Mouse (Mus musculus) heart, embryonic 14.5 days (tissue): ENCODE data around the gene Exosc5. TPM values are rescaled to one million over a fixed set of nuclear protein-coding genes. Genes with fewer than 3 reads are reported as not detected.

Experiments
- ATAC-seq: fragments of 200-750 bp; cut with Nextera tagmentation; 2 replicates; pipeline ENCODE4 v1.8.0; 2017; ENCODE audit warnings: low read depth, moderate TSS enrichment; ENCODE audit not compliant: insufficient number of reproducible peaks, insufficient read depth, low FRiP score
- H3K27ac ChIP-seq, 2 experiments: fragments of 200-500 bp in 1 of 2; fragments of 300-500 bp in 1 of 2; sonication (generic) in 1 of 2; replicated peaks in 1 of 2; 2 replicates each; pipeline ENCODE4 v1.5.1; 2012 to 2014; ENCODE audit warnings: low read depth in 2 of 2, low read length in 2 of 2, control low read depth in 1 of 2, mild to moderate bottlenecking in 1 of 2, mixed read lengths in 1 of 2; ENCODE audit not compliant: control insufficient read depth in 1 of 2, insufficient read depth in 1 of 2
- H3K27me3 ChIP-seq: fragments of 300-500 bp; sonication (generic); 2 replicates; pipeline ENCODE4 v1.6.1; 2014; ENCODE audit warnings: mild to moderate bottlenecking, low read length, control low read depth; ENCODE audit not compliant: control insufficient read depth, insufficient read depth
- H3K36me3 ChIP-seq: fragments of 300-500 bp; sonication (generic); 2 replicates; pipeline ENCODE4 v1.6.1; 2014; ENCODE audit warnings: mild to moderate bottlenecking, control low read depth, low read length, mixed read lengths; ENCODE audit not compliant: control insufficient read depth, insufficient read depth
- H3K4me1 ChIP-seq, 2 experiments: fragments of 200-500 bp in 1 of 2; fragments of 300-500 bp in 1 of 2; sonication (generic) in 1 of 2; 2 replicates each; pipeline ENCODE4 v1.6.1; 2012 to 2014; ENCODE audit warnings: low read length in 2 of 2, control low read depth in 1 of 2, mixed read lengths in 1 of 2; ENCODE audit not compliant: control insufficient read depth in 2 of 2, insufficient read depth in 2 of 2
- H3K4me2 ChIP-seq: fragments of 300-500 bp; sonication (generic); 2 replicates; pipeline ENCODE4 v1.6.1; 2014; ENCODE audit warnings: mild to moderate bottlenecking, low read length
- H3K4me3 ChIP-seq, 2 experiments: fragments of 200-500 bp in 1 of 2; fragments of 300-500 bp in 1 of 2; sonication (generic) in 1 of 2; 2 replicates each; pipeline ENCODE4 v1.5.1; 2012 to 2014; ENCODE audit warnings: low read length in 2 of 2, mild to moderate bottlenecking in 2 of 2, control low read depth in 1 of 2, low read depth in 1 of 2, moderate library complexity in 1 of 2; ENCODE audit not compliant: control insufficient read depth in 1 of 2, insufficient read depth in 1 of 2
- H3K9ac ChIP-seq: fragments of 300-500 bp; sonication (generic); 2 replicates; pipeline ENCODE4 v1.6.1; 2014; ENCODE audit warnings: mild to moderate bottlenecking, low read length
- H3K9me3 ChIP-seq: fragments of 300-500 bp; sonication (generic); 2 replicates; pipeline ENCODE4 v1.6.1; 2016; ENCODE audit warnings: low read length, control low read depth; ENCODE audit not compliant: control insufficient read depth
- WGBS: fragments of 180-500 bp; shearing (Covaris S2); extraction: QIAGEN DNeasy Blood & Tissue Kit; methylation state at CpG from one replicate; pipeline ENCODE4 v1.1.7; 2014; 5-methylcytosine and 5-hydroxymethylcytosine counted together
- polyA plus RNA-seq: library from polyadenylated mRNA; unstranded; fragments of >200 nt; fragmentation: Nextera tagmentation; extraction: Ambion mirVana; gene quantifications from 2 replicates; pipeline ENCODE4 v1.2.1, GENCODE M21; 2014

Gene Exosc5
- polyA plus RNA-seq, 1 experiment from 2014 or later: 35.8 TPM

DNA sequence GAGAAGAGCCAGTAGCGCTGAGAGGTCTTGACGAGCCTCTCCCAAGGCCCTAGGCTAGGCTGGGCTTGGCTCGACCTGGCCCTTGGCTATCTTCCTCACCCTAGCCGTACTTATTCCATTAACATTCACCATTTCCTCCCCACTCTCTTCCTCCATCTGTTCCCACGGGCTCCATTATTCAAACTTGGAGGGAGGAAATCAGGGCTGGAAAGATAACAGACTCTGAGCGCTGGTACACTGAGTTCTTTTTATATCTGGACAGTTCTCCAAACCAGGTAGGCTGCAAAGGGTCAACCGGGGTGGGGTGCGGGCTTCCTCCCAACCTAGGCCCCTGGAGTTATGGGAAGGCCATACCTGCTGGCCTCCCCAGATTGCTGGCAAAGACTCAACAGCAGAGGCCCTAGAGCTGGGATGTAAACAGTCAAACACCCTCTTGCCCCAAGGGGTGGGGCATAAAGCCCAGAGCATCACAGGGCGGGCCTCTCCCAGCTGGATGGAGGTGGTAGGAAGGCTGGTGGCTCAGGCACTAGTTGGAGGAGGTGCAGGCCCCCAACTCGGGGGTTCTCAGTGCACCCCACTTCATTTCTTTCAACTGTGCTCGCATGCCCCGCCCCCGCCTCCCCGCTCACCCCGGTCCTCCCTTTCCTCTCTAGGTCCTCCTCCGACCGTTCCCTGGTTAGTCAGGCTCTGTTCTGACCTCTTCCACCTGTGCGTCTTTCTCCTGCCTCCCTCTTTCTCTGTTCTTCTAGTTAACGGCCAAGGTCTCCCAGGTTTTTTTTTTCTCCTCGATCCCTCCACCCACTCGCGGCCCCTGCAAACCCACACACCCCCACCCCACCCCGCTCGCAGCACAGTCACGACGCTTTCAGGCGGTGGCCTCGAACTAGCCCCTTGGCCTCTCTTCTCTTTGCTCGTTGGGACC, 32.2 kb upstream of the Exosc5 start, which contains the start of gene B3gnt8:
TSS of gene B3gnt8 (plus strand) at position 146 of the 922 bp plus-strand sequence.
- Histone ChIP-seq H3K4me1 (peaks cover 11 to 37% of the 10 kb centered on the region in 2 experiments; a peak in 3 of 4 replicates), H3K4me2 (peak within 1 kb of the TSS; percentile 67), H3K9ac (peak within 1 kb of the TSS; percentile 68), H3K36me3 (peaks cover 62% of the 10 kb centered on the region), H3K27me3 (no peaks in the 10 kb centered on the region), H3K4me3 (peak within 1 kb of the TSS; percentile 43 to 45), H3K9me3 (no peaks in the 10 kb centered on the region), H3K27ac (peak within 1 kb of the TSS; percentile 48 to 79; a peak in 3 of 4 replicates)
- ATAC-seq: peak; percentile 35
- WGBS: 11% methylated on average over 29 of the region's 29 CpGs

DNA sequence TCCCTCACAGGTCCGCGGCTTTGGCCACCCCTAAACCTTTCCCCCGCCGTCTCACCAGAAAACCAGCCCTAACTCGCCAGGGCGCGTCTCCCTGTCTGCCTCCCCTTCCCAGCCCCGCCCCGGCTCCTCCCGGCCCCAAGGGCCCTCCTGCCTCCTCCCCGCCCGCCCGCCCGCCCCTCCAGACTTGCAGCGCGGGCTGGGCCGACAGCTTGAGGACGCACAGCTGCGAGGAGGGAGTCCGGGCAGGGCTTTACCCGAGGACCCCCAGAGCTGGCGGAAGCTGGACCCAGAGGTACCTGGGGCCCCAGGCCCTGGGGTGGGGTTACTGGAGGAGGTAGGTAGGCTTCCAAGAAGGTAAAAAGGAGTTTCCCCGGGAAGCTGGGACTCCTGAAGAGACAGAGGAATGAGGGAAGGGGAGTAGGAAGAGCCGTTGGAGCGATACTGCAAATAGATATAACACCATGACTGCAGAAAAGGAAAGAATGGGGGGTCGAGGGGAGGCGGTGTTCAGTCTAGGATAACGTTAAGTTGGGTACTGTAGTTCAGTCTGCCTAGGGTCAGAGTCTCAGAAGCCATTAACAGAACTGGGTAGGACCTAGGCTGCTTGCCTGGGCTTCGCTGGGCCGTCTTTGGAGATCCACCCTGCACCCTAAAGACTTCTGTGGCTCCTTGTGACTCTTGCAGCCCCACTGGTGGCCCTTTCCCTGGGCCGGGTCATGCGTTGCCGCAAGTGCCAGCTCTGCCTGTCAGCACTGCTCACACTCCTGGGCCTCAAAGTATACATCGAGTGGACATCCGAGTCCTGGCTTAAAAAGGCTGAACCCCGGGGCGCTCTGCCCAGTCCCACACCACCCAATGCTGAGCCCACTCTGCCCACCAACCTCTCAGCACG, 31.3 kb upstream of the Exosc5 start:
- H3K4me2 ChIP-seq: peak overlapping the region; percentile 67
- H3K27ac ChIP-seq: peak overlapping the region; percentile 48 to 79; a peak in 3 of 4 replicates
- H3K4me1 ChIP-seq: peaks cover 11 to 37% of the 10 kb centered on the region in 2 experiments; a peak in 3 of 4 replicates
- peak overlapping the region; percentile 68 for H3K9ac ChIP-seq
- H3K27me3 ChIP-seq: no peaks in the 10 kb centered on the region
- H3K36me3 ChIP-seq: peaks cover 60% of the 10 kb centered on the region
- peak overlapping the region; percentile 43 to 45 for H3K4me3 ChIP-seq
- 0 out of 2 replicates have a peak, but pooled peaks have one; percentile 55 for ATAC-seq
- no peaks in the 10 kb centered on the region for H3K9me3 ChIP-seq
- 14% methylated on average over 35 of the region's 38 CpGs for WGBS

DNA sequence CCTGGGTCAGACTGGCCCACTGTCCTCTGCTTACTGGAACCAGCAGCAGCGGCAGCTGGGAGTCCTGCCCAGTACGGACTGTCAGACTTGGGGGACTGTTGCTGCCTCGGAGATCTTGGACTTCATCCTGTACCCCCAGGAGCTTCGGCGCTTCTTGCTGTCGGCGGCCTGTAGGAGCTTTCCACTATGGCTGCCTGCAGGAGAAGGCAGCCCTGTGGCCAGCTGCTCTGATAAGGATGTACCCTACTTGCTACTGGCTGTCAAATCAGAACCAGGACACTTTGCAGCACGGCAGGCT, 30.7 kb upstream of the Exosc5 start:
- Histone ChIP-seq H3K4me1 (peaks cover 11 to 37% of the 10 kb centered on the region in 2 experiments; a peak in 3 of 4 replicates), H3K36me3 (peaks cover 59% of the 10 kb centered on the region), H3K4me3 (peak overlapping the region; percentile 43 to 45; a peak in 2 of 4 replicates), H3K9ac (peak overlapping the region; percentile 68), H3K27me3 (no peaks in the 10 kb centered on the region), H3K27ac (no peak overlapping the region), H3K9me3 (no peaks in the 10 kb centered on the region), H3K4me2 (peak overlapping the region; percentile 67)
- ATAC-seq: no peak
- WGBS: 31% methylated on average over 8 of the region's 8 CpGs

DNA sequence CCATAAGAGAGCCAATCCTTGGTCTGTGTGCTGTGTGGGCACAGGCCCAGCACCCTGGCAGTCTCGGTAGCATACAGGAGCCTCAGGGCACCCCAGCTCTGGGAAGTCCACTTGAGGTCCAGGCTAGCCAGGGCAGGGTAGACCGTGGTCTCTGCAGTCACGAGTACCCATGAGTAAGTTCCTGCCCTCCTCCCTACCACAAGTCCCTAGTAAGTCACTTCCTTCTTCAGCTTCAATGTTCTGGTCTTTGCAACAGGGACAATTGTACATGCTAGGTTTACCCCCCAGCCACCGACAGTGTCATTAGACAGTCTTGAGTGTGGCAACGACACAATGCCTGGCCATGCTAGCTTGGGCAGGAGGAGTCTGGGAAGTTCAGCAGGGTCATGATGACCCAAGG, 26.3 kb upstream of the Exosc5 start:
- no peak overlapping the region for H3K27ac ChIP-seq
- no peak for ATAC-seq
- H3K9me3 ChIP-seq: no peaks in the 10 kb centered on the region
- peaks cover 7 to 9% of the 10 kb centered on the region in 2 experiments; a peak in 3 of 4 replicates for H3K4me1 ChIP-seq
- H3K36me3 ChIP-seq: peaks cover 46% of the 10 kb centered on the region
- H3K9ac ChIP-seq: no peak overlapping the region
- H3K27me3 ChIP-seq: no peaks in the 10 kb centered on the region
- H3K4me3 ChIP-seq: no peak overlapping the region
- no peak overlapping the region for H3K4me2 ChIP-seq
- WGBS: 84% methylated on average over 5 of the region's 5 CpGs

DNA sequence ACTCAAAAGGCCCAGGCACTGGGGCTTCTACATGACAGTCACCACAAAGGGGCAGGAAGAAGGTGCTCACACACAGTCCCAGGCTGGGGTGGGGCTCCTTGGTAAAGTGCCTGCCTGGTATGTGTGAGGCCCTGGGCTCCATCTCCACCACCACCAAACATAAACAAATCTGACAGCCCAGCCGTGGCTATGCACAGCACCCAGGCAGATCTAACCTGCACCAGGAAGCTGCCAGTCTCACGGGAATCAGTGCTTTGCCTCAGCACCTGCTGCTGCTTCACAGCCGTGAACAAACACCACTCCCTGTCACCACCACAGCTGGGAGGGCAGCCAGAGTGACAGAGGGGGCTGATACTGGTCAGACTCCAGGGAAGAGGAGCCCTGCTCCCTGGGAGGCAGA, 22.6 kb upstream of the Exosc5 start:
- Histone ChIP-seq H3K27ac (no peak overlapping the region), H3K9ac (no peak overlapping the region), H3K4me1 (peaks cover 4 to 6% of the 10 kb centered on the region in 2 experiments; a peak in 1 of 4 replicates), H3K9me3 (no peaks in the 10 kb centered on the region), H3K4me3 (no peak overlapping the region), H3K27me3 (no peaks in the 10 kb centered on the region), H3K36me3 (peaks cover 34% of the 10 kb centered on the region; the same call in 1 of the 2 replicates), H3K4me2 (no peak overlapping the region)
- ATAC-seq: no peak
- WGBS: 12% methylated on average over 3 of the region's 3 CpGs

DNA sequence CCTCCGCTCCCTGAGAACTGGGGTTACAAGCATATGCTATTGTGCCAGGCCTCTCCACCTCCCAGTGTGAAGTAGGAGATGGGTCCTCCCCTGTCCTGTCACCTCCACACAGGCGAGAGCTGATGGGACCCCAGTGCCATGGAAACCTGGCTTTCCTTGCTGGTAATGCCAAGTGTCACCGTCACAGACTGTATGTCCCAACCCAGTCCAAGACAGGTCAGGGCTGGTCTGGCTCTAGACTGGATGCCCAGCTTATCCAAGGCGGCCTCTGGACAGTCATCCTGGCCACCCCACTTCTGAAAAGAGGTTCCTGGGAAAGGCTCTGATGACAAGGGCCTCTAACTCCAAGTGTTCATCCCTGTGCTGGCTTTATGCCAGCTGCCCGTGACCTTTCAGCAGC, 21.9 kb upstream of the Exosc5 start:
- Histone ChIP-seq H3K27ac (no peak overlapping the region), H3K4me2 (no peak overlapping the region), H3K27me3 (no peaks in the 10 kb centered on the region), H3K4me1 (peaks cover 4 to 6% of the 10 kb centered on the region in 2 experiments; a peak in 1 of 4 replicates), H3K36me3 (peaks cover 29% of the 10 kb centered on the region; the same call in 1 of the 2 replicates), H3K9me3 (no peaks in the 10 kb centered on the region), H3K4me3 (no peak overlapping the region), H3K9ac (no peak overlapping the region)
- WGBS: 72% methylated on average over 5 of the region's 5 CpGs
- ATAC-seq: no peak

DNA sequence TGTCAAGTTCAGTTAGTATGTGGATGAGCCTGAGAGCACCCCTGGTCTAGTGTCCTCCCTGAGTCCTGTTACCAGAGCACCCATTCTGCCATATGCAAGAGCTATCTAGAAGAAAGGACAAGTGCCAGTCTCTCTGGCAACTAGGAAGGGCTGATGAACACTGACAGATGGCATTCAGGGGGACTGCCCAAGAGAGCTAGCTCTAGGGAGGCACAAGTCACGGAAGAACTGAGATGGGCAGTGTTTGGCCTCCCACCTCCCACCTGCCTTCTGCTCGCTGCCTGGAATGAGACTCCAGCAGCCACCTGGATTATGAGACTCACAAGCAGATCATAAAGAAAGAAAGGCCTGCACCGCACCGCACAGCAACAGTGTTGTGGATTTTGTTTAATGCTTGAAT, 19.2 kb upstream of the Exosc5 start:
- Histone ChIP-seq H3K27ac (no peak overlapping the region), H3K4me2 (no peak overlapping the region)

More for the DNA sequence above, 19.2 kb upstream of the Exosc5 start:
- no peak for ATAC-seq
- H3K4me1 ChIP-seq: peaks cover 4 to 9% of the 10 kb centered on the region in 2 experiments; a peak in 1 of 4 replicates
- 95% methylated on average over 4 of the region's 4 CpGs for WGBS
- no peaks in the 10 kb centered on the region for H3K27me3 ChIP-seq
- no peak overlapping the region for H3K9ac ChIP-seq
- peaks cover 20% of the 10 kb centered on the region; the same call in 1 of the 2 replicates for H3K36me3 ChIP-seq
- no peak overlapping the region for H3K4me3 ChIP-seq
- no peaks in the 10 kb centered on the region for H3K9me3 ChIP-seq
